9 mouse cellular contexts compared by ENCODE assay signal in genomic region chr15:63721669-63722357, GRCm38 (mm10).
DNase-seq lines count a peak whose midpoint lies in the region; ATAC-seq and TF ChIP-seq lines count a peak whose summit lies in the region.
"Had no signal": no experiment of that assay in that cellular context is flagged by ENCODE, and none has a peak within 500 bp of the region (broad histone marks: within the 10 kb centered on the region; RNA-seq: fewer than 3 reads in every experiment).

No protein-coding gene starts in this region.

- no peak for DNase-seq in heart, postnatal 0 days (ENCODE audit: low spot score)
- DNase-seq in heart, adult 11 months: no peak
- peak; percentile 67 for DNase-seq in CH12.LX (ENCODE audit: extremely low read depth)
- DNase-seq in c-Kit-positive CD71-positive TER-119-negative erythroid progenitor cells, embryonic 14.5 days (ENCODE audit: low read depth): peak; percentile 73
- peak; percentile 25 for DNase-seq in gastrocnemius, postnatal 14 days
- peak; percentile 31 to 39 for DNase-seq in left cerebral cortex, postnatal 25 days (ENCODE audit: low spot score in 2 of 2)
- DNase-seq in neural tube, embryonic 11.5 days (ENCODE audit: low spot score): peak; percentile 63
- peak; percentile 68 for DNase-seq in thymus, adult 2 months

- H3K4me1 ChIP-seq in heart, postnatal 0 days (ENCODE audit: control insufficient read depth, insufficient read depth): peaks cover 21% of the 10 kb centered on the region
- H3K4me1 ChIP-seq in CH12.LX (ENCODE audit: control insufficient read depth in 1 of 2, insufficient read depth in 2 of 2): peaks cover 0 to 7% of the 10 kb centered on the region in 2 experiments; a peak in 1 of 4 replicates
- H3K4me1 ChIP-seq in neural tube, embryonic 11.5 days (ENCODE audit: control insufficient read depth, insufficient read depth, low read length): no peaks in the 10 kb centered on the region
- H3K4me1 ChIP-seq in thymus, adult 2 months (replicated peaks; ENCODE audit: control insufficient read depth, insufficient read depth, low read length): no peaks in the 10 kb centered on the region

- H3K27ac ChIP-seq in heart, postnatal 0 days (ENCODE audit: low read depth): no peak overlapping the region
- no peak overlapping the region for H3K27ac ChIP-seq in CH12.LX (ENCODE audit: insufficient read depth, low read depth)
- H3K27ac ChIP-seq in neural tube, embryonic 11.5 days (ENCODE audit: low read depth, low read length): no peak overlapping the region
- H3K27ac ChIP-seq in thymus, adult 2 months (ENCODE audit: control insufficient read depth, insufficient read depth, low read length): no peak overlapping the region
- H3K27ac ChIP-seq: embryonic facial prominence, embryonic 12.5 days had no signal

- in situ Hi-C loops in CH12.LX (cut with MboI; ENCODE audit: low pct_ligation_motif_present, low pct_unique_long_range_greater_than_20kb, low sequenced_read_pairs): no loop called here

- TF ChIP-seq RAD21 in CH12.LX (IDR thresholded peaks at IDR 0.05; ENCODE audit: low read depth, low read length): peak; percentile 87

- no peak for ATAC-seq in heart, postnatal 0 days (ENCODE audit: insufficient read depth, low read depth)
- no peak for ATAC-seq in neural tube, embryonic 11.5 days (ENCODE audit: insufficient read depth, low FRiP score, low TSS enrichment)

- H3K36me3 ChIP-seq in heart, postnatal 0 days (replicated peaks; ENCODE audit: control insufficient read depth, insufficient read depth, low read length): no peaks in the 10 kb centered on the region
- H3K36me3 ChIP-seq in CH12.LX (replicated peaks in 1 of 2; ENCODE audit: control insufficient read depth in 1 of 2, insufficient read depth in 1 of 2, low read length in 1 of 2): no peaks in the 10 kb centered on the region
- no peaks in the 10 kb centered on the region for H3K36me3 ChIP-seq in neural tube, embryonic 11.5 days (ENCODE audit: control insufficient read depth, insufficient read depth, low read length)
- H3K36me3 ChIP-seq in thymus, adult 2 months (ENCODE audit: control insufficient read depth, insufficient read depth, low read length): no peaks in the 10 kb centered on the region
- H3K36me3 ChIP-seq: embryonic facial prominence, embryonic 12.5 days had no signal

- H3K4me3 ChIP-seq in heart, postnatal 0 days (ENCODE audit: low read depth, low read length): no peak overlapping the region
- no peak overlapping the region for H3K4me3 ChIP-seq in CH12.LX (replicated peaks in 1 of 3; ENCODE audit: low read depth in 2 of 3, low read length in 2 of 3, poor library complexity in 1 of 3)
- no peak overlapping the region for H3K4me3 ChIP-seq in neural tube, embryonic 11.5 days (ENCODE audit: low read depth, low read length)
- H3K4me3 ChIP-seq in thymus, adult 2 months (ENCODE audit: control insufficient read depth, insufficient read depth, low read length): no peak overlapping the region
- H3K4me3 ChIP-seq: embryonic facial prominence, embryonic 12.5 days had no signal

- no peak overlapping the region for H3K4me2 ChIP-seq in heart, postnatal 0 days (ENCODE audit: low read depth, low read length)
- no peak overlapping the region for H3K4me2 ChIP-seq in CH12.LX (ENCODE audit: insufficient read depth, low read depth, poor library complexity, severe bottlenecking)
- no peak overlapping the region for H3K4me2 ChIP-seq in neural tube, embryonic 11.5 days (ENCODE audit: low read depth)
- H3K4me2 ChIP-seq: embryonic facial prominence, embryonic 12.5 days had no signal

- TF ChIP-seq EP300 in heart, postnatal 0 days (IDR thresholded peaks at IDR 0.05; ENCODE audit: low read depth): no peak
- no peak for TF ChIP-seq EP300 in CH12.LX (IDR thresholded peaks at IDR 0.05; ENCODE audit: low read length)

- H3K9ac ChIP-seq in heart, postnatal 0 days (replicated peaks; ENCODE audit: low read depth, low read length): no peak overlapping the region
- H3K9ac ChIP-seq in CH12.LX (ENCODE audit: insufficient read depth, low read depth): no peak overlapping the region
- no peak overlapping the region for H3K9ac ChIP-seq in neural tube, embryonic 11.5 days (ENCODE audit: low read length)
- H3K9ac ChIP-seq: embryonic facial prominence, embryonic 12.5 days had no signal

- no peaks in the 10 kb centered on the region for H3K79me2 ChIP-seq in CH12.LX (replicated peaks; ENCODE audit: control insufficient read depth, extremely low read depth, insufficient read depth, poor library complexity, severe bottlenecking)

- dilution Hi-C loops in CH12.LX (cut with MboI; ENCODE audit: extremely low pct_ligation_motif_present, extremely low pct_unique_long_range_greater_than_20kb, low sequenced_read_pairs): no loop called here

- peak; percentile 59 for TF ChIP-seq CTCF in heart, postnatal 0 days (IDR thresholded peaks at IDR 0.05; ENCODE audit: low read depth)
- TF ChIP-seq CTCF in CH12.LX (conservative IDR thresholded peaks at IDR 0.05 in 1 of 2, IDR thresholded peaks at IDR 0.05 in 1 of 2; ENCODE audit: low read depth in 2 of 2, low read length in 2 of 2): peak; percentile 76 to 87
- TF ChIP-seq CTCF in thymus, adult 2 months (IDR thresholded peaks at IDR 0.05; ENCODE audit: borderline replicate concordance, control insufficient read depth, extremely low read depth, insufficient read depth, low read length, poor library complexity): no peak

- no peaks in the 10 kb centered on the region for H3K27me3 ChIP-seq in heart, postnatal 0 days (ENCODE audit: control insufficient read depth, insufficient read depth, low read length)
- no peaks in the 10 kb centered on the region for H3K27me3 ChIP-seq in CH12.LX (replicated peaks)
- H3K27me3 ChIP-seq in neural tube, embryonic 11.5 days (ENCODE audit: control insufficient read depth, insufficient read depth, low read length): no peaks in the 10 kb centered on the region
- H3K27me3 ChIP-seq in thymus, adult 2 months (ENCODE audit: control insufficient read depth, insufficient read depth, low read length): no peaks in the 10 kb centered on the region
- H3K27me3 ChIP-seq: embryonic facial prominence, embryonic 12.5 days had no signal

- no peaks in the 10 kb centered on the region for H3K9me3 ChIP-seq in heart, postnatal 0 days (replicated peaks; ENCODE audit: control insufficient read depth, low read length)
- no peaks in the 10 kb centered on the region for H3K9me3 ChIP-seq in CH12.LX (replicated peaks; ENCODE audit: low read length)
- no peaks in the 10 kb centered on the region for H3K9me3 ChIP-seq in neural tube, embryonic 11.5 days (ENCODE audit: control insufficient read depth, low read length)
- H3K9me3 ChIP-seq: embryonic facial prominence, embryonic 12.5 days had no signal

- intact Hi-C loops in gastrocnemius, postnatal 14 days (cut with DNase I; ENCODE audit: low total_unique reads): no loop called here
- intact Hi-C loops in left cerebral cortex, postnatal 25 days (cut with DNase I): loop anchor here (5.0 kb wide), 1 partner anchor 1740 kb away; no protein-coding TSS in a partner anchor

- no peak for TF ChIP-seq POLR2A in CH12.LX (IDR thresholded peaks at IDR 0.05; ENCODE audit: low read depth, low read length)
- TF ChIP-seq POLR2A in thymus, adult 2 months (IDR thresholded peaks at IDR 0.05; ENCODE audit: control insufficient read depth, extremely low read depth, insufficient read depth, low read length, poor library complexity): no peak

- 78% methylated on average over 3 of the region's 3 CpGs for WGBS in heart, postnatal 0 days
- 73% methylated on average over 3 of the region's 3 CpGs for WGBS in neural tube, embryonic 11.5 days
- WGBS in thymus, adult 2 months: 48% methylated on average over 3 of the region's 3 CpGs

TF ChIP-seq in CH12.LX, 34 proteins besides CTCF, POLR2A, EP300 and RAD21:
- TF ChIP-seq MAX (IDR thresholded peaks at IDR 0.05; ENCODE audit: low read length) (no peak), SMC3 (IDR thresholded peaks at IDR 0.05; ENCODE audit: low read depth, low read length) (peak; percentile 52), TCF12 (IDR thresholded peaks at IDR 0.05; ENCODE audit: low read depth, low read length) (0 out of 2 replicates have a peak, but pooled peaks have one; percentile 29), BHLHE40 (IDR thresholded peaks at IDR 0.05; ENCODE audit: low read depth, low read length) (0 out of 2 replicates have a peak, but pooled peaks have one; percentile 12)
TF ChIP-seq in CH12.LX: peak in this region for 3.

Comparison
In these comparisons a context has a peak if more than half of its experiments do, and no peak if none do; other contexts are left out.
1. DNase-seq: peak in CH12.LX (single experiment), c-Kit-positive CD71-positive TER-119-negative erythroid progenitor cells, embryonic 14.5 days (single experiment), gastrocnemius, postnatal 14 days (single experiment), left cerebral cortex, postnatal 25 days (2 of 2), neural tube, embryonic 11.5 days (single experiment) and thymus, adult 2 months (single experiment); none in heart, postnatal 0 days (single experiment) and heart, adult 11 months (single experiment).